Mouse (Mus musculus): ENCODE measurements around the gene Mcoln3. TPM values are rescaled to one million over a fixed set of nuclear protein-coding genes. Genes with fewer than 3 reads are reported as not detected.

Mcoln3 gene
- polyA plus RNA-seq, 1 experiment from 2014 or later: 0.04 TPM

DNA sequence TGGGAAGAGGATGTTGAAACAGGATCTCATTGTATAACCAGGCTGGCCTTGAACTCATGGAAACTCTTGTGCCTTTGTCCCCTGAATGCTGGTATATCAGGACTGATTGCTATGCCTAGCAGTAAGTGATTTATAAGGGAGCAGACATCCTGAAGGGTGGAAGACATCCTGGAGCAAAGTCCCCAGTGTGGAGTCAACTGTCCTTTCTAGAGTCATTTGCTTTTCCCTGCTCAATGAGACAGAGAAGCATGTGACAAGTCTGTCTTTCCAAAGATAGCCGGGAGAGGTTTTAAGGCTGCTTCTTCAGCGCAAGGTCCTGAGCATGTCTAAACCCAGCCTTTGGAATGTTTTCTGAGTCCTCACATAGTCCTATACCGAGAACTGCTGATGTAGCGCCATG is 52.1 kb downstream of the Mcoln3 start:
- in situ Hi-C loops (cut with MboI; ENCODE audit: low pct_unique_long_range_greater_than_20kb): no loop called here
- ATAC-seq: no peak
- TF ChIP-seq CTCF (IDR thresholded peaks at IDR 0.05): no peak
- H3K27me3 ChIP-seq: no peaks in the 10 kb centered on the region
- CTCF ChIA-PET: interaction anchor here (2.1 kb wide), 1 partner anchor 8 kb away, joined by 25 read pairs; no protein-coding TSS in a partner anchor
- POLR2A ChIA-PET: interaction anchor here (0.5 kb wide), 1 partner anchor 219 kb away, joined by 4 read pairs; no protein-coding TSS in a partner anchor
- DNase-seq (ENCODE audit: low read depth, low spot score): no peak

DNA sequence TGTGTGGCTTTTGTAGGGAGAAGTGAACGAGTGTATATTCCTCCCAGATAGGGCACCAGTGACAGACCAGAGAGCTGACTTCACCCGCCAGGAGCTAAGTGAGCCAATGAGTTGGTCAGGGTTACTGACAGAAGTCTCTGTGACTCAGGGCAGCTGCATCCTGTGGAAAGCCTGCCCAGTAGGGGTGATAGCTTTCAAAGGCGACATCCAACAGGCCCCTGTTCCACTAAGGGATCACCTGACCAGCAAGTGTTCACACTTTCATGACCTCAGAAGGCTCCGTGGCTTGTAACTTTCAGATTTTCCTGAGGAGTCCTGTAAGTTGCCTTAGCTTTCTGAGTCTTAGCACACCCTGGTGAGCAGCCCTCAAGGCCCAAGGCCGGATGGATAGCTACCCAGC is 55.8 kb downstream of the Mcoln3 start:
- POLR2A ChIA-PET: no interaction called here
- no peak for TF ChIP-seq CTCF (IDR thresholded peaks at IDR 0.05)
- CTCF ChIA-PET: interaction anchor here (1.0 to 2.1 kb wide), 5 partner anchors 9 to 316 kb away, joined by 3 to 8 read pairs (median 5); no protein-coding TSS in a partner anchor

GRCm38 (mm10) chr3:146174215-146174614 is 57.0 kb downstream of the Mcoln3 start:
- ChIA-PET CTCF (interaction anchor here (0.8 to 2.1 kb wide), 5 partner anchors 14 to 232 kb away, joined by 3 to 5 read pairs (median 4); no protein-coding TSS in a partner anchor), POLR2A (no interaction called here)
- H3K27me3 ChIP-seq: no peaks in the 10 kb centered on the region
- ATAC-seq (no peak), DNase-seq (ENCODE audit: low read depth, low spot score) (no peak)
- no peak for TF ChIP-seq CTCF (IDR thresholded peaks at IDR 0.05)
- in situ Hi-C loops (cut with MboI; ENCODE audit: low pct_unique_long_range_greater_than_20kb): no loop called here

More for the DNA sequence above, 55.8 kb downstream of the Mcoln3 start:
- ATAC-seq (no peak), DNase-seq (ENCODE audit: low read depth, low spot score) (no peak)
- H3K27me3 ChIP-seq: no peaks in the 10 kb centered on the region
- in situ Hi-C loops (cut with MboI; ENCODE audit: low pct_unique_long_range_greater_than_20kb): no loop called here

DNA sequence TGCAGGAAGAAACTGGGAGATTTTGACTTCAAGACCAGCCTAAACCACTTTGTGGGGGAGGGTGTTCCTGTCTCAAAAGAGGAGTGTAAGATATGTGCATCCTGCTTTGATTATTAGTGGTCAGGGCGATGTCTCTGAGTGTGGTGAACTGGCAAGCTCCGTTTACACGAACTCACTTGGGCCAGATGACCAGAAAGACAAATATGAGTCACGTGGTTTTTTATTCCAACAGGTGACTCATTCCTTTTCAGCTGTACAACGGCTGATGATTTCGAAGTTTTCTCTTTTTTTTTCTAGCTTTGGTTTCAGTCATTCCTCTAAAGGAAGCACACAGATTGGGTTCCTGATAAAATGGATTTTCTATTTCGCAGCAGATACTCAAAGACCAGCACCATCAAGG is 60.0 kb downstream of the Mcoln3 start:
- H3K27me3 ChIP-seq: no peaks in the 10 kb centered on the region
- CTCF ChIA-PET: interaction anchor here (0.7 to 10.9 kb wide), 66 partner anchors 9 to 757 kb away, joined by 3 to 249 read pairs (median 5); partner anchors contain the start of gene 2410004B18Rik
- ATAC-seq (no peak), DNase-seq (ENCODE audit: low read depth, low spot score) (no peak)
- POLR2A ChIA-PET: interaction anchor here (0.6 to 1.2 kb wide), 3 partner anchors 118 to 231 kb away, joined by 3 read pairs; no protein-coding TSS in a partner anchor
- in situ Hi-C loops (cut with MboI; ENCODE audit: low pct_unique_long_range_greater_than_20kb): no loop called here
- TF ChIP-seq CTCF (IDR thresholded peaks at IDR 0.05): no peak

- peak; percentile 63 for DNase-seq (ENCODE audit: low read depth, low spot score)
- CTCF ChIA-PET: interaction anchor here (0.7 to 10.9 kb wide), 68 partner anchors 10 to 756 kb away, joined by 3 to 249 read pairs (median 5); partner anchors contain the start of gene 2410004B18Rik
- POLR2A ChIA-PET: interaction anchor here (0.6 to 1.2 kb wide), 6 partner anchors 119 to 240 kb away, joined by 3 read pairs; no protein-coding TSS in a partner anchor
- in situ Hi-C loops (cut with MboI; ENCODE audit: low pct_unique_long_range_greater_than_20kb): no loop called here
- ATAC-seq: peak; percentile 82
- peak; percentile 99 for TF ChIP-seq CTCF (IDR thresholded peaks at IDR 0.05)
- no peaks in the 10 kb centered on the region for H3K27me3 ChIP-seq
Measured at GRCm38 (mm10) chr3:146177748-146178582, 60.7 kb downstream of the Mcoln3 start.

- POLR2A ChIA-PET: interaction anchor here (0.7 kb wide), 1 partner anchor 721 kb away, joined by 3 read pairs; no protein-coding TSS in a partner anchor
- no peak for TF ChIP-seq CTCF (IDR thresholded peaks at IDR 0.05)
- no peaks in the 10 kb centered on the region for H3K27me3 ChIP-seq
- CTCF ChIA-PET: interaction anchor here (1.0 to 10.9 kb wide), 14 partner anchors 8 to 232 kb away, joined by 3 to 249 read pairs (median 5); no protein-coding TSS in a partner anchor
- DNase-seq (ENCODE audit: low read depth, low spot score) (no peak), ATAC-seq (no peak)
- in situ Hi-C loops (cut with MboI; ENCODE audit: low pct_unique_long_range_greater_than_20kb): loop anchor here (5.0 to 10.0 kb wide), 7 partner anchors 123 to 762 kb away; no protein-coding TSS in a partner anchor
Measured at GRCm38 (mm10) chr3:146180341-146180740, 63.1 kb downstream of the Mcoln3 start.

DNA sequence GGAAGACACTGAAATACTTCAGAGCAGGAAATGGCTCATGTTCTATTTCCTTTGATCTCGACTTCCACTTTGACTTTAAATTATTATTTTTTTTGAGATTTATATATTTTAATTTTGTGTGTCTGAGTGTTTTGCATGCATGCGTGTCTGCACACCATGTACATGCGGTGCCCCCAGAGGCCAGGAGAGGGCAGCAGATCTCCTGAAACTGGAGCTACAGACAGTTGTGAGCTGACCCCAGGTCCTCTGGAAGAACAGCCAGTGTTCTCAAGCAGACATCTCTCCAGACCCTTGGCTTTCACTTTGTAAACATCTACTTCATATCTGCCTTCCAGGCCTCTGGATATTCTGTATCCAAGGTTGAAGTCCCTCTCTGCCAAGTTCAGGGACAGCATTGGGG is 63.7 kb downstream of the Mcoln3 start:
- ChIA-PET POLR2A (no interaction called here), CTCF (interaction anchor here (0.7 to 10.9 kb wide), 17 partner anchors 9 to 308 kb away, joined by 3 to 249 read pairs (median 4); no protein-coding TSS in a partner anchor)
- in situ Hi-C loops (cut with MboI; ENCODE audit: low pct_unique_long_range_greater_than_20kb): loop anchor here (5.0 to 10.0 kb wide), 7 partner anchors 124 to 761 kb away; no protein-coding TSS in a partner anchor
- DNase-seq (ENCODE audit: low read depth, low spot score): no peak
- TF ChIP-seq CTCF (IDR thresholded peaks at IDR 0.05): peak; percentile 93
- H3K27me3 ChIP-seq: no peaks in the 10 kb centered on the region
- no peak for ATAC-seq

GRCm38 (mm10) chr3:146184992-146185657 is 67.9 kb downstream of the Mcoln3 start:
- ChIA-PET CTCF (interaction anchor here (0.8 to 10.9 kb wide), 27 partner anchors 10 to 761 kb away, joined by 3 to 249 read pairs (median 4); no protein-coding TSS in a partner anchor), POLR2A (no interaction called here)
- in situ Hi-C loops (cut with MboI; ENCODE audit: low pct_unique_long_range_greater_than_20kb): loop anchor here (5.0 to 10.0 kb wide), 7 partner anchors 128 to 757 kb away; no protein-coding TSS in a partner anchor

GRCm38 (mm10) chr3:146186033-146186432 is 68.8 kb downstream of the Mcoln3 start:
- in situ Hi-C loops (cut with MboI; ENCODE audit: low pct_unique_long_range_greater_than_20kb): loop anchor here (10.0 kb wide), 2 partner anchors 379 to 599 kb away; no protein-coding TSS in a partner anchor
- POLR2A ChIA-PET: interaction anchor here (0.7 kb wide), 1 partner anchor 269 kb away, joined by 4 read pairs; no protein-coding TSS in a partner anchor
- no peak for TF ChIP-seq CTCF (IDR thresholded peaks at IDR 0.05)
- H3K27me3 ChIP-seq: no peaks in the 10 kb centered on the region
- no peak for DNase-seq (ENCODE audit: low read depth, low spot score)
- CTCF ChIA-PET: interaction anchor here (0.8 to 10.9 kb wide), 14 partner anchors 8 to 244 kb away, joined by 3 to 249 read pairs (median 6); no protein-coding TSS in a partner anchor
- ATAC-seq: no peak

More at GRCm38 (mm10) chr3:146184992-146185657, 67.9 kb downstream of the Mcoln3 start:
- TF ChIP-seq CTCF (IDR thresholded peaks at IDR 0.05): peak; percentile 99
- DNase-seq (ENCODE audit: low read depth, low spot score): peak; percentile 41
- ATAC-seq: peak; percentile 51
- no peaks in the 10 kb centered on the region for H3K27me3 ChIP-seq

Data from Patski (cell line).